Mouse (Mus musculus) NIH3T3 (cell line): ENCODE results near the gene Cacna2d3.

ENCODE experiments used
- DNase-seq: peaks from one replicate; pipeline ENCODE4 v3.0.0-alpha.2; 2012; ENCODE audit warnings: low read depth

Gene Cacna2d3

GRCm38 (mm10) chr14:29721488-29722385 lies at the start of gene Cacna2d3:
Gene Cacna2d3, minus strand, starts transcription at chr14:29721864.
- no peak for DNase-seq

GRCm38 (mm10) chr14:29769486-29769885 lies 47.8 kb upstream of the Cacna2d3 start:
- DNase-seq: no peak

- no peak for DNase-seq
Measured at GRCm38 (mm10) chr14:29752876-29753275, 31.2 kb upstream of the Cacna2d3 start.

GRCm38 (mm10) chr14:29738751-29739150 lies 17.1 kb upstream of the Cacna2d3 start:
- DNase-seq: no peak

GRCm38 (mm10) chr14:29730256-29730655 lies 8.6 kb upstream of the Cacna2d3 start:
- no peak for DNase-seq

- DNase-seq: no peak
Measured at GRCm38 (mm10) chr14:29729009-29729408, 7.3 kb upstream of the Cacna2d3 start.

GRCm38 (mm10) chr14:29727596-29727995 lies 5.9 kb upstream of the Cacna2d3 start:
- DNase-seq: no peak

- no peak for DNase-seq
Measured at GRCm38 (mm10) chr14:29723267-29723666, 1.6 kb upstream of the Cacna2d3 start.

- DNase-seq: no peak
Measured at GRCm38 (mm10) chr14:29722386-29723221, 940 bp upstream of the Cacna2d3 start.

- no peak for DNase-seq
Measured at GRCm38 (mm10) chr14:29721131-29721487, 555 bp downstream of the Cacna2d3 start.

GRCm38 (mm10) chr14:29720334-29720911 lies 1.2 kb downstream of the Cacna2d3 start:
- no peak for DNase-seq

- DNase-seq: no peak
Measured at GRCm38 (mm10) chr14:29712621-29713020, 9.0 kb downstream of the Cacna2d3 start.

- DNase-seq: no peak
Measured at GRCm38 (mm10) chr14:29707561-29708335, 13.9 kb downstream of the Cacna2d3 start.

- DNase-seq: no peak
Measured at GRCm38 (mm10) chr14:29702762-29703161, 18.9 kb downstream of the Cacna2d3 start.

- DNase-seq: peak; percentile 33
Measured at GRCm38 (mm10) chr14:29696131-29696530, 25.5 kb downstream of the Cacna2d3 start.

GRCm38 (mm10) chr14:29672436-29673050 lies 49.1 kb downstream of the Cacna2d3 start:
- no peak for DNase-seq

GRCm38 (mm10) chr14:29669826-29670225 lies 51.8 kb downstream of the Cacna2d3 start:
- DNase-seq: no peak

- peak; percentile 26 for DNase-seq
Measured at GRCm38 (mm10) chr14:29657006-29657405, 64.7 kb downstream of the Cacna2d3 start.

GRCm38 (mm10) chr14:29650591-29650990 lies 71.1 kb downstream of the Cacna2d3 start:
- no peak for DNase-seq

GRCm38 (mm10) chr14:29648721-29649120 lies 72.9 kb downstream of the Cacna2d3 start:
- no peak for DNase-seq

- no peak for DNase-seq
Measured at GRCm38 (mm10) chr14:29645421-29645820, 76.2 kb downstream of the Cacna2d3 start.
